Mouse (Mus musculus): ENCODE measurements around the gene Blmh. TPM values are rescaled to one million over a fixed set of nuclear protein-coding genes. Genes with fewer than 3 reads are reported as not detected.
"Not testable (repeated sequence)": the region's sequence is repeated elsewhere in the genome, so short reads cannot be mapped to it uniquely, and the experiment has no call there.

Gene Blmh
- polyA plus RNA-seq, 1 experiment from 2014 or later: 133 TPM

DNA sequence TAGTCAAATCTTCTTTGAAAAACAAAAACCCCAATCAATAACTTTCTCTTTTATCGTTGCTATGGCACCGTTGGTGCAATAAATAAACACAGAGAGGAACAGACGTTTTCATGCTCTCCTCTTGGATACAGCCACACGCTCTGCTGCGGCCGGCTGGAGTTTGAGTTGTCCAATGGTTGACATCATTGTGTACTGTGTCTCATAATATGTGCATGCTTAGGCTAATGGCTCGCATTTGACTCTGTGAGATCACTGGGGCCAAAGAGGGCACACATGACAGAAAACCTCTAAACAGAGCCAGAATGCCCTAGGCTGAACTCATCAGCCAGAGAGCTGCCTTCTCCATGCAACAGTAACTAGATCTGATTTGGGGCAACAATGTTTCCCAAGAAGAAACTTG lies 10.2 kb upstream of the Blmh start:
- H3K4me1 ChIP-seq (replicated peaks; ENCODE audit: insufficient read depth, low read length): peaks cover 26% of the 10 kb centered on the region
- no peaks in the 10 kb centered on the region for H3K36me3 ChIP-seq (ENCODE audit: insufficient read depth, low read length)
- H3K9me3 ChIP-seq (replicated peaks; ENCODE audit: low read length): no peaks in the 10 kb centered on the region
- no peak overlapping the region for H3K27ac ChIP-seq
- no peak for TF ChIP-seq CTCF (IDR thresholded peaks at IDR 0.05; ENCODE audit: low read depth)
- WGBS: 60% methylated on average over 7 of the region's 7 CpGs
- H3K27me3 ChIP-seq (ENCODE audit: insufficient read depth, low read length): no peaks in the 10 kb centered on the region
- no peak for DNase-seq (ENCODE audit: low spot score)
- H3K9ac ChIP-seq (ENCODE audit: low read depth, low read length): no peak overlapping the region
- no peak for ATAC-seq (replicated peaks; ENCODE audit: low FRiP score, low read depth)
- no peak overlapping the region for H3K4me3 ChIP-seq (replicated peaks; ENCODE audit: low read depth, low read length)
- H3K4me2 ChIP-seq (ENCODE audit: low read length): no peak overlapping the region

DNA sequence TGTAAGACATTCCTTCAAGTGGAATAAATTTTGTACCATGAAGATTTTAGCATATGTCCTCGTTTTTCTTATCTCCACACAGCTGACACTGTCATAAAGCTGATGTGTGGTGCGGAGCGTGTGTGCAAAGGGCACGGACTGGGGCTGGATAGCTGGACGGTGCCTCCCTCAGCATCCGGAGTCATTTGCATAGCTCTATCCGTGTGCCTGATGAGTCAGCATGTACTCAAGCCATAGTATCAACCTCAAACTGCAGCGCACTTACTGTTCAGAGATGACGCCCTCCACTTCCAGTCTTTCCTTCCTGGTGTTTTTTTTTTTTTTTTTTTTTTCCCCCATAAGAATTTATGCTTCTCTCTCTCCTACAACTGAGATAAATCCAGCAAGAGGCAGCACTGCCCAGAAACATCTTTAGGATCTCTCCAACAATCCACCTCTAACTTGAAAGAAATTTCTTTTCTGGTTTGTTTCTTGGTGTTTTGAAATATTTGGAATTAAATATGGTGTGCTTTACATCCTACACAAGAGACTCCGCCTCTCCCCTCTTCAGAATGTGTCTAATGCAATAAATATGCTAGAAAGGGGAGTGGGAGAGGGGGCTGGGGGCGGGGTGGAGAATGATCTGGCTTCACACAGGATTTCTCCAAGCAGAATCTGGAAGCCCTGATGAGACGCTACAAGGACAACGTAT lies 7.9 kb upstream of the Blmh start:
- no peaks in the 10 kb centered on the region for H3K36me3 ChIP-seq (ENCODE audit: insufficient read depth, low read length)
- peak; percentile 71 for ATAC-seq (replicated peaks; ENCODE audit: low FRiP score, low read depth)
- H3K9ac ChIP-seq (ENCODE audit: low read depth, low read length): no peak overlapping the region
- peak overlapping the region; percentile 39 for H3K4me2 ChIP-seq (ENCODE audit: low read length)
- no peaks in the 10 kb centered on the region for H3K27me3 ChIP-seq (ENCODE audit: insufficient read depth, low read length)
- DNase-seq (ENCODE audit: low spot score): peak; percentile 79
- no peak overlapping the region for H3K4me3 ChIP-seq (replicated peaks; ENCODE audit: low read depth, low read length)
- H3K4me1 ChIP-seq (replicated peaks; ENCODE audit: insufficient read depth, low read length): peaks cover 19% of the 10 kb centered on the region
- WGBS: 13% methylated on average over 13 of the region's 13 CpGs
- TF ChIP-seq CTCF (IDR thresholded peaks at IDR 0.05; ENCODE audit: low read depth): no peak
- H3K9me3 ChIP-seq (replicated peaks; ENCODE audit: low read length): no peaks in the 10 kb centered on the region
- no peak overlapping the region for H3K27ac ChIP-seq

DNA sequence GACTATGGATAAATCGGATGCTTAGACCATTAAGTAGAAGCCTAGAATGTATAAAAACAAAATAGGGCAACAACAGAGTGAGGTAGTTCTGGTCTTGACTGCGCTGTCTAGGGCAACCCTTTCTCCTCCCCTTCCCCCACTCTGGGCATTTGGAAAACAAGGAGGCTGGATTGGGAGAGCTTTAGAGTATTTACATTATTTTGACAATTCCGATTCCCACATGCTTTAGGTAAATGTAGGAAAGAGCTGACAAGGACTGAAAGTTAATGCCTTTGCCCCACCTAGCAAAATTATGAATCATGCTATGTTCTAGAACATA lies 7.4 kb upstream of the Blmh start:
- ATAC-seq (replicated peaks; ENCODE audit: low FRiP score, low read depth): no peak

DNA sequence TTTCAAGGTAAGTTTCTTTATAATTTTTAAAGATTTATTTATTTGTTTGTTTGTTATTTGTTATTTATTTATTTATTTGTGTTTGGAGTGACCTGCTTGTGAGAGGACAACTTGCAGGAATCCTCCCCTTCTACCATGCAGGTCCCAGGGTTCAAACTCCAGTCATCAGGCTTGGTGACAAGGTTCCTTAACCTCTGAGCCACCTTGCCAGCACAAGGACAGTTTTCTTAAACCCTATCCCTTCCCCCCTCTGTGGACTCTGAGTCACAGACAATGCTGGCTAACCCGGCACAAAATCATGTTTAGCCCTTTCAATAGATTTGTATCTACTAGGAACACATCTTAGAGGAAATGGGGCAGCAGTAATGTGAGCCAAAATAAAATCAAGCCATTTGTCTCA lies 4.0 kb upstream of the Blmh start:
- 50% methylated on average over 1 of the region's 1 CpGs for WGBS
- Histone ChIP-seq H3K9ac (ENCODE audit: low read depth, low read length) (no peak overlapping the region), H3K9me3 (replicated peaks; ENCODE audit: low read length) (no peaks in the 10 kb centered on the region), H3K36me3 (ENCODE audit: insufficient read depth, low read length) (no peaks in the 10 kb centered on the region), H3K4me1 (replicated peaks; ENCODE audit: insufficient read depth, low read length) (peaks cover 12% of the 10 kb centered on the region; the same call in 1 of the 2 replicates), H3K27me3 (ENCODE audit: insufficient read depth, low read length) (no peaks in the 10 kb centered on the region), H3K4me2 (ENCODE audit: low read length) (no peak overlapping the region), H3K27ac (no peak overlapping the region), H3K4me3 (replicated peaks; ENCODE audit: low read depth, low read length) (no peak overlapping the region)
- ATAC-seq (replicated peaks; ENCODE audit: low FRiP score, low read depth): no peak
- no peak for DNase-seq (ENCODE audit: low spot score)
- no peak for TF ChIP-seq CTCF (IDR thresholded peaks at IDR 0.05; ENCODE audit: low read depth)

More for the DNA sequence above, 7.4 kb upstream of the Blmh start:
- Histone ChIP-seq H3K9ac (ENCODE audit: low read depth, low read length) (no peak overlapping the region), H3K36me3 (ENCODE audit: insufficient read depth, low read length) (no peaks in the 10 kb centered on the region), H3K4me1 (replicated peaks; ENCODE audit: insufficient read depth, low read length) (peaks cover 15% of the 10 kb centered on the region), H3K4me3 (replicated peaks; ENCODE audit: low read depth, low read length) (no peak overlapping the region), H3K27ac (no peak overlapping the region), H3K27me3 (ENCODE audit: insufficient read depth, low read length) (no peaks in the 10 kb centered on the region), H3K4me2 (ENCODE audit: low read length) (peak overlapping the region; percentile 39), H3K9me3 (replicated peaks; ENCODE audit: low read length) (no peaks in the 10 kb centered on the region)
- 15% methylated on average over 3 of the region's 3 CpGs for WGBS
- no peak for TF ChIP-seq CTCF (IDR thresholded peaks at IDR 0.05; ENCODE audit: low read depth)
- peak; percentile 39 for DNase-seq (ENCODE audit: low spot score)

DNA sequence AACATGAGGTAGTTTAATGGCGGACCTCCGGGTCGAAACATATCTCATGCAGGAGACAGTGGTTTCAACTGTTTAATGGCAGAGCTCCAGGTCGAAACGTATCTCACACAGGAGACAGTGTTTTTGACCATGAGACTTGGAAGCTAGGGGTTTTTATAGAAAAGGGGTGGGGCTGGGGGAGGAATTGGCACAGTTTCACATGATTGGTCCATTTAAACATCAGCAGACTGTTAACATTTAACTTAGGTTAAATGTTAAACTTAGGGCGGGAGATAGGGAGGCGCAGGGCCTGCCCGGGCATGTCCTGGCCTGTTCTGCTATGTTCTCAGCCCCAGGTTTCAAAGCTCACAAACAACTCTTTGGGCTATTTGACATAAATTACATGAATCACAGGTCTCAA lies 4.0 kb downstream of the Blmh start:
- ATAC-seq (replicated peaks; ENCODE audit: low FRiP score, low read depth); H3K9ac ChIP-seq (ENCODE audit: low read depth, low read length); H3K9me3 ChIP-seq (replicated peaks; ENCODE audit: low read length); H3K27ac ChIP-seq; H3K4me3 ChIP-seq (replicated peaks; ENCODE audit: low read depth, low read length); DNase-seq (ENCODE audit: low spot score); H3K27me3 ChIP-seq (ENCODE audit: insufficient read depth, low read length); H3K36me3 ChIP-seq (ENCODE audit: insufficient read depth, low read length); H3K4me2 ChIP-seq (ENCODE audit: low read length); H3K4me1 ChIP-seq (replicated peaks; ENCODE audit: insufficient read depth, low read length): not testable (repeated sequence)
- WGBS: 56% methylated on average over 8 of the region's 8 CpGs

DNA sequence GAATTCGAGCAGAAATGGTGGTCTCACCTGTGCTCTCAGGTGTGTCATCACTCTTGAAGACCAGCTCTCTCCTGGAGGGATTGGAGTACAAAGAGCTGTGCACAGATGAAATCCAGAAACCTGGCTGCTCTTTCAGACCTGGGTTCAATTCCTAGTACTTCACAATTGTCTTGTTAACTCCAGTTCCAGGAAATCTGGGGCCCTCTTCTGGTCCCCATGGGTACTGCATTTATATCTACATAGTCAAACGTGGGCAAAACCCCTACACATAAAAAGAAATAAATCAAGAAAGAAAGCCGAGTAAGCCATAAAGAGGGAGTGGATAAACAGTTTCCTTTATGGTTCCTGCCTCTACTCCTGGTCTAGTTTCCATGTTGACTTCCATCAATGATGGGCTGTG lies 8.6 kb downstream of the Blmh start:
- no peak overlapping the region for H3K4me3 ChIP-seq (replicated peaks; ENCODE audit: low read depth, low read length)
- no peaks in the 10 kb centered on the region for H3K9me3 ChIP-seq (replicated peaks; ENCODE audit: low read length)
- peak; percentile 25; the same call in 1 of the 2 replicates for TF ChIP-seq CTCF (IDR thresholded peaks at IDR 0.05; ENCODE audit: low read depth)
- no peaks in the 10 kb centered on the region for H3K36me3 ChIP-seq (ENCODE audit: insufficient read depth, low read length)
- no peak for DNase-seq (ENCODE audit: low spot score)
- H3K27ac ChIP-seq: no peak overlapping the region
- no peaks in the 10 kb centered on the region for H3K27me3 ChIP-seq (ENCODE audit: insufficient read depth, low read length)
- 53% methylated on average over 3 of the region's 3 CpGs for WGBS
- no peak overlapping the region for H3K4me2 ChIP-seq (ENCODE audit: low read length)
- H3K9ac ChIP-seq (ENCODE audit: low read depth, low read length): no peak overlapping the region
- no peak for ATAC-seq (replicated peaks; ENCODE audit: low FRiP score, low read depth)
- H3K4me1 ChIP-seq (replicated peaks; ENCODE audit: insufficient read depth, low read length): no peaks in the 10 kb centered on the region

DNA sequence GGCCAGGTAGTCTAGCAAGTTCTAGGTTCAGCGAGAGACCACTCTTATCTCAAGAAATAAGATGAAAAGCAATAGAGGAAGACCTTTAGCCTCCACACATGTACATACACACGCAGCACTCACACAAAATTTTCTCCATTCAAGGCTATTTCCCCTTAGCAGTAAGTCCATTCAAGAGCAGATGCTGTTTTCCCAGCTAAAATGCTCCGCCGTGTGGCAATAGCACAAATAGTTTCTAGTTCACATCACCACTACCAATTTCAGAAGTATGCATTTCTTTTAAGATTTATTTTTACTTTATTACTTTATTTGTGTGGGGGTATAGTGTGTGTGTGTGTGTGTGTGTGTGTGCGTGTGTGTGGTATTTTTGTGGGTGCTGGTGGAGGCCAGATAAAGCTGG lies 12.0 kb downstream of the Blmh start:
- Histone ChIP-seq H3K9me3 (replicated peaks; ENCODE audit: low read length) (no peaks in the 10 kb centered on the region), H3K27ac (no peak overlapping the region), H3K4me3 (replicated peaks; ENCODE audit: low read depth, low read length) (no peak overlapping the region), H3K9ac (ENCODE audit: low read depth, low read length) (no peak overlapping the region), H3K4me1 (replicated peaks; ENCODE audit: insufficient read depth, low read length) (no peaks in the 10 kb centered on the region), H3K4me2 (ENCODE audit: low read length) (no peak overlapping the region), H3K36me3 (ENCODE audit: insufficient read depth, low read length) (no peaks in the 10 kb centered on the region), H3K27me3 (ENCODE audit: insufficient read depth, low read length) (no peaks in the 10 kb centered on the region)
- ATAC-seq (replicated peaks; ENCODE audit: low FRiP score, low read depth): no peak
- WGBS: 61% methylated on average over 5 of the region's 5 CpGs
- peak; percentile 58 for TF ChIP-seq CTCF (IDR thresholded peaks at IDR 0.05; ENCODE audit: low read depth)
- peak; percentile 52 for DNase-seq (ENCODE audit: low spot score)
